Mouse (Mus musculus): Measurements from ENCODE around the gene Med19. TPM values are rescaled to one million over a fixed set of nuclear protein-coding genes. Genes with fewer than 3 reads are reported as not detected.

Med19 gene
- 13.3 and 14.8 TPM in 2 replicates for polyA plus RNA-seq (2012; rRNA removed)

DNA sequence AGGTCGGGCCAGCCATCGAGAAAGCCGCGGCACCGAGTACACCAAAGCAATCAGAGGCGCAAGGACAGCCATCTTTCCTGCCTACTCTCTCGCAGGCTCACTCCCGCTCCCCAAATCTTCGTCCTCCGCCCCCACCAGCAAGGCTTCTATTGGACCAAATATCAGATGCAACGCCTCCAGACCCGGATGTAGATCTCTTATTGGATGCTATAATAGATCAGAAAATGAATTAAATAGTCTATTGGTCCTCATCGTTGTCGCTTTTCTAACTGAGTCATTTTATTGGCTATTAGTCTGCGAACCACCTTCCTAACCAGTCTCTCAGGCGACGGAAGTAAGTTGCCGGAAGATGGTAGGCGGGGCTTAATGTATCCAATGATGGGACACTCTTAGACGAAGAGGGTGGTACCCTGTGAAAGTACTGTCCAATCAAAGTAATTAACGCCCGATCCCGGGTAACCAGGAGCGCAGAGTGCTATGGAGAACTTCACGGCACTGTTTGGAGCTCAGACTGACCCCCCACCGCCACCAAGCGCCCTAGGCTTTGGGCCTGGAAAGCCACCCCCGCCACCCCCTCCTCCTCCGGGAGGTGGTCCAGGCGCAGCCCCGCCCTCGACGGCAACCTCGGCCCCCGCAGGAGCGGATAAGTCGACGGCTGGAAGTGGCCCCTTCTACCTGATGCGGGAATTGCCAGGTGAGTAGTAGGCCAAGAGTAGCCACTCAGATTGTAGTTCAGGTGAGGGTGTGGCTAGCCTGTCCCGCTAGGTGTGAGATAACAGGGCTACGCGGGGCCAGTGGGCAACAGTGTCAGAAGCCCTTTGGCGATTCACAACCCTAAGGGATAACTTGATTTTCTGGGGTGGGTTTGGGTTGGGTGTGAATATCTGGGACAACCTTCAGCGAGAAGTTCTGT lies at the start of gene Med19, which contains the start of gene Gm28635:
Gene Med19 (plus strand): TSS at position 435 of the 913 bp plus-strand sequence.
Gene Gm28635 (minus strand): TSS at position 74 of the 913 bp plus-strand sequence.

DNA sequence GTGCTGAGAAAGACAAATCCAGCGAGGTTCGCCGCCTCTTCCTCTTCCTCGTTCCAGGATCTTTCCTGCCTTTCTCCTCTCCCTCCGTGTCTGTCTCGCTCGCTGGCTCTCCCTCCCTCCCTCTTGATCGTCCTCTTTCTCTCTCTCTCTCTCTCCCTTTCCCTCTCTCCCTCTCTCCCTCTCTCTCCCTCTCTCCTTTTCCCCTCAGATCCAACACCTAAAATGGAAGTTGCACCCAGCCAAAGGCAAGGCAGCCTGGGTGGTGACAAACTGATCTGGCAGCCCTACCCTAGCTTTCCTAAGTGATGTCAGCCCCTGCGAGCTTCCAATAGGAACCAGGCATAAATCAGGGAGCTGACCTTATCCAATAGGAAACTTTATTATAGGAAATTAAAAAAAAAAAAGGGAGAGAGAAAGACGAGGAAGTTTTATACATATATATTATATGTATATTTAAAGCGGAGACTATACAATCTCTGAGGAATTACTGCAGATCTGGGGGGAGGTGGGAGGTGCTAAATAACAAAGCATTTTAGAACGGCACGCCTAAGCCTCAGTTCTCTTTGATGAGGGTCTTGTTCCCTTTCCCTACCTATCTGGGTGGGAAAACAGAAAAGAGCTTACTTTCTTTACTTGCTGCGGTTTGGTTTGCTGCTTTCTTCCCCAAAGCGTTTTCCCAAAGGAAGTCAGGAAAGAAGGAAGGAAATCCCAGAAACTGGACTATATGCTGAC lies 27.6 kb upstream of the Med19 start, which contains the start of gene Ctnnd1:
Gene Ctnnd1 (minus strand): TSS at position 302 of the 732 bp plus-strand sequence.

DNA sequence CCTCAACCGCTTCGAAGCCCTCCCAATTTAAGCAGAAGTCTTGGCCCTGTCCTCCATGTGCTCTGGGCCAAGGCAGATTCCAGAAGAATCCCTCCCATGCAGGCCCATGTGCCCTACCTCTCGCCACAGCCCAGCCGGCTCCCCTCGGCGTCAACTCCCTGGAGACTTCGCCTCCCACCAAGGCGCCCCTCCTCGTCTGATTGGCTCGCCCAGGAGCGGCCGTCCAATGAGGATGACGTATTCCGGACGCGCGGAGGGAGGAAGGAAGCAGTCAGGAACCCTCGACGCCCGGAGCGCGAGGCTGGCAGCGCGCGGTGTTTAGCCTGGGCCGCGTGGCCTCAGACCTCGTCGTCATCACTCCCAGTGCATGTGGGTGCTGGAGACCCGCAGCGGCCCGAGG lies 19.4 kb upstream of the Med19 start, which contains the start of gene Btbd18:
Gene Btbd18 (plus strand): TSS at position 274 of the 400 bp plus-strand sequence.

DNA sequence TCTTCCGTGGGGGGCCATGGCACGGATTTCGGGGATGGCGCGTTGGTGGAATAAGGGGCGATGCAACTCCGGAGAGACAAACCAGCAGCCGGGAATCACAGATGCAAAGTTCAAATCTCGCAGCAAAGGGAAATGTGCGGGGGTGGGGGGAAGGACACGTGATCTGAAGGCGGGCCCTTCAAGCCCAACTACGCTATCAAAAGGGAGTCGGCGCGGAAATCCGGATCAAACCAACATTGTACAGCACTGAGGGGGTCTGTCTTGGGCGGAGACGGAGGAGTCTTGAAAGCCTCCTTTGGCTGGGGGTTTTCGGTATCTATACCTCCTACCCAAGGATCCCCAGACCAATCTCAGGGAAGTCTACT lies 7.7 kb upstream of the Med19 start, which contains the start of gene Selenoh:
Gene Selenoh (minus strand): TSS at position 202 of the 365 bp plus-strand sequence.

DNA sequence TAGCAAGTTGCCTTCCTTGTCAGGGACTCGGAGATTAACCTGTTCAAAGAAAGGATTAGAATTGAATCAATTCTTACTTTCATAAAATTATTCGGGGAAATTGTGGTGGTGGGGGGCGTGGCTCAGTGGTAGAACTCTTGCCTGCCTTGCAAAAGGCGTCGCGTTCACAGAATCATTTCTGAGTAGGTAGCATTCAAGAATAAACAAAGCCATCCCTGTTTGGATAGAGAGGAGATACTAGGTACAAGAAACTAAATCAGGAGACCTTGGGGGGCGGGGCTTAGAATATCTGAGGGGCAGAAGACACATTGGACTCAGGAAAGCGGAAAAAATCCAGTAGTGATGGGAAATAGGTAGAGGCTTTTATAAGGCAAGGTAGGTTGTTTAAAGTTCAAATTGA lies 814 bp downstream of the Med19 start, which contains the start of gene Tmx2:
Gene Tmx2 (minus strand): TSS at position 125 of the 400 bp plus-strand sequence.

DNA sequence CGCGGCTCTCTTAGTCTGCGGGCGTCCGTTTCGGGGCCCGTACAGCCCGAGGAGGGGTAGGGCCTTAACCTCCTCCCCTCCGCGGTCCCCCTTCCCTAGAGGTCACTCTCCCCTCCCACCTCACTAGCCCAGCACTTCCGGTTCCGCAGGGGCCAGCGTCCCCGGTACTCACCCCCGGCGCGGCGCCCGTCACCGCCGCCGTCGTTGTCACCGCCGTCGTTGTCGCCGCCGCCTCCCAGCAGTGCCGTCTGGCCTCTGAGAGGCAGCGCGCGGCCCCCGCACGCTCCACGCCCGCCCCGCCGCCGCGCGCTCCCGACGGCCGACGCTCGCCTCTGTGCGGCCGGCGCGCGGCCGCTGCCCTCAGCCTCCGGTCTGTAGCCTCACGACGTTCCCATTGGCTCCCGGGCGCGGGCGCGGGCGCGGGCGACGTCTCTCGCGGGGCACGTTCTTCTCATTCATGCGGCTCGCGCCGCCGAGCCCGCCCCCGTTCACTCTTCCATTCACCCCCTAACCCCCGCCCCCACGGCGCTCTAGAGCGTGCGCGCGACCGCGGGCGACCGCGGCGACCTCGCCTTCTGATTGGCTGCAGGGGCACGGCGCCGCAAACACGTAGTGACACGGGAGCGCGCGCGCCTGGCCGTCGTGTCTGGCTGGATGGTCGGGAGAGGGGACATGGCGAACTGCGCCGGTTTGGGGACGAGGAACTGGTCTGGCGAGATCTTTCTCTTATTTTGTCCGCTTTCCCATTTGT lies 36.8 kb downstream of the Med19 start, which contains the start of gene Zdhhc5:
Gene Zdhhc5 (minus strand): TSS at position 370 of the 751 bp plus-strand sequence.

DNA sequence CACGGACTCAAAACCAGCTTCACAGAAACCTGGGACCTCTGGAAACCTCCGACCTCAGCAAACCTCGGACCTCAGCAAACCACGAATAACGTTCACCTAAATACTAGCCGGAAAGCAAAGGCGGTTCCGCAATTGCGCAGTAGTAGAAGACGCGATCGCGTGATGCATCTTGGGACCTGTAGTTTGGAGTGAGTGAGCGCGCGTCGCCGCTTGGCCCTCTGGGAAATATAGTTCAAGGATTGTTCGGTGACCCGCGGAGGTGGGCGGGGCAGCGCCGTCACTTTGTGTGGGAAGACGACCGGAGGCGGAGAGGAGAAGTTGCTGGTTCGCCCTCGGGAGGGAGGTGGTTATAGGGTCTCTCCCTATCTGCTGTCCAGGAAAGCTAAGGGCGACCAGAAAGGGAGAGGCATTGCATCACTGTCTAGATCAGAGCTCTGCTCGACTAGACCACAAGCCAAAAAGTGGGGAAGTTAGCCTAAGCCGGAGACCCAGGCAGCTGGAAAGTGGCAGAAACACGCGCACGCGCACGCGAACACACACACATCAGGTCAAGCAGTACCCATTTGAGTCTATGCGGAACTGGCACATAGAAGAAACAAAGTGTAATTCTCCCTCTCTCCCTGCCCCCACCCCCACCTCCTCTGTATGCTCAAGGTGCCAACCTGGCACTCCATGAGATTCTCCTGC lies 49.1 kb downstream of the Med19 start, which contains the start of gene Clp1:
Gene Clp1 (minus strand): TSS at position 179 of the 687 bp plus-strand sequence.

DNA sequence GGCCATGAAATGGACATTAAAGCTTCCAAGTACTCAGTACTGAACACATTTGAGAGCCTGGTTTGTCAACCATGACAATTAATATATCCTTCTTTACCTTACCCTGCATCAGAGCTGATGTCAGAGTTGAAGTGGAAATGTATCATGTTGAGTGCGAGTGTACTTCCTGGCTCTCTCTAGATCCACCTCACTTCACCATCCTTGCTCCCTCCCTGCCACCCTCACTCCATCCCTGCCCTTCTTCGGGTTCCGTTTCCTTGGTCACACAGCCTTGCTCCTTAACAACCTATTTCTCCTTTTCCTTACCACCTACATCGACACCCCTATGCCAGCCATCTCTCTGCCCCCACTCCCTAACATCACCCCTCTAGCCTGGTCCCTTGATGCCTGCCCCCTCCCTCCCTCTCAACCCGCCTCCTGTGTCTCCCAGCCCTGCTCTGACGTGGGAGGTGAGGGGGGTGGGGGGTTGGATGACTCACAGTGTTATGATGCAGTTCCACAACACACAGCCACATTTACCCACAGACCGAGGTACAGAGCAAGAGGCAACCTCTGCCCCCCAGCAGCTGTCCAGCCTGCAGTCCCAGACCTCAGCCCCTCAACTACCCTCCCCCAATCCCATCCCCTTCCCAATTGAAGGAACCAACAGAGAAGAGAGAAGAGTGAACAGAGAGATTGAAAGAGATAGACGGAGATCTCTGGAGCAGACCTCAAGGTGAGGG lies 55.5 kb downstream of the Med19 start, which contains the start of gene Ypel4:
Gene Ypel4 (plus strand): TSS at position 480 of the 722 bp plus-strand sequence.

Other genes with a start within 250 kb of the Med19 start
- gene Tfpi, start 201.6 kb upstream of the Med19 start, polyA plus RNA-seq (2012; rRNA removed) = 12.1 and 12.2 TPM in 2 replicates
- gene Ctnnd1, start 27.6 kb upstream of the Med19 start, polyA plus RNA-seq (2012; rRNA removed) = 17.6 and 18.0 TPM in 2 replicates
- 0.01 TPM in 1 of 2 replicates, not detected in the other for gene Btbd18, start 19.3 kb upstream of the Med19 start, polyA plus RNA-seq (2012; rRNA removed)
- 82.1 and 90.7 TPM in 2 replicates for gene Selenoh, start 7.6 kb upstream of the Med19 start, polyA plus RNA-seq (2012; rRNA removed)
- gene Gm28635, start 361 bp upstream of the Med19 start, polyA plus RNA-seq (2012; rRNA removed) = not detected in 2 replicates
- 22.9 and 29.3 TPM in 2 replicates for gene Tmx2, start 738 bp downstream of the Med19 start, polyA plus RNA-seq (2012; rRNA removed)
- gene Zdhhc5, start 36.8 kb downstream of the Med19 start, polyA plus RNA-seq (2012; rRNA removed) = 15.8 and 19.0 TPM in 2 replicates
- gene Clp1, start 48.9 kb downstream of the Med19 start, polyA plus RNA-seq (2012; rRNA removed) = 26.3 and 32.3 TPM in 2 replicates
- 120 and 145 TPM in 2 replicates for gene Ypel4, start 55.7 kb downstream of the Med19 start, polyA plus RNA-seq (2012; rRNA removed)
- gene Gm19426, start 65.3 kb downstream of the Med19 start, polyA plus RNA-seq (2012; rRNA removed) = 1.9 and 2.2 TPM in 2 replicates
- gene Serping1, start 97.0 kb downstream of the Med19 start, polyA plus RNA-seq (2012; rRNA removed) = 26.7 and 32.2 TPM in 2 replicates
- 288 and 372 TPM in 2 replicates for gene Ube2l6, start 120.4 kb downstream of the Med19 start, polyA plus RNA-seq (2012; rRNA removed)
- 0.24 and 0.31 TPM in 2 replicates for gene Smtnl1, start 144.2 kb downstream of the Med19 start, polyA plus RNA-seq (2012; rRNA removed)
- gene Timm10, start 148.6 kb downstream of the Med19 start, polyA plus RNA-seq (2012; rRNA removed) = 49.6 and 50.0 TPM in 2 replicates
- gene Slc43a1, start 160.4 kb downstream of the Med19 start, polyA plus RNA-seq (2012; rRNA removed) = 118 and 156 TPM in 2 replicates
- gene Rtn4rl2, start 208.3 kb downstream of the Med19 start, polyA plus RNA-seq (2012; rRNA removed) = 0.03 and 0.10 TPM in 2 replicates

All from liver, embryonic 14 days (tissue).